ENCODE assay signal across 8 mouse cellular contexts in genomic region chr8:126975706-126976105, GRCm38 (mm10). TPM values are rescaled to one million over a fixed set of nuclear protein-coding genes. Genes with fewer than 3 reads are reported as not detected.
A peak's percentile ranks its signal among the peaks of the same experiment; 100 is the strongest.
DNase-seq lines count a peak whose midpoint lies in the region; ATAC-seq and TF ChIP-seq lines count a peak whose summit lies in the region.

No protein-coding gene starts in this region.

- TF ChIP-seq EP300 in lung, postnatal 0 days (IDR thresholded peaks at IDR 0.05): no peak

- H3K27ac ChIP-seq in layer of hippocampus, adult 2 months: no peak overlapping the region
- no peak overlapping the region for H3K27ac ChIP-seq in lung, postnatal 0 days (ENCODE audit: low read length)

- no peak overlapping the region for H3K4me3 ChIP-seq in layer of hippocampus, adult 2 months
- H3K4me3 ChIP-seq in lung, postnatal 0 days (ENCODE audit: low read depth, low read length): no peak overlapping the region

- WGBS in lung, postnatal 0 days: 16% methylated on average over 1 of the region's 1 CpGs

- TF ChIP-seq CTCF in layer of hippocampus, adult 2 months (conservative IDR thresholded peaks at IDR 0.05): peak; percentile 93
- peak; percentile 75 for TF ChIP-seq CTCF in lung, postnatal 0 days (IDR thresholded peaks at IDR 0.05)

- ATAC-seq in lung, postnatal 0 days: no peak

- H3K9me3 ChIP-seq in lung, postnatal 0 days (ENCODE audit: low read length): no peaks in the 10 kb centered on the region

- H3K4me1 ChIP-seq in lung, postnatal 0 days (ENCODE audit: insufficient read depth, low read depth, low read length): no peaks in the 10 kb centered on the region

- no peaks in the 10 kb centered on the region for H3K27me3 ChIP-seq in lung, postnatal 0 days (replicated peaks; ENCODE audit: insufficient read depth, low read length)

- peak; percentile 25 for DNase-seq in cerebellum, adult 18-20 months
- no peak for DNase-seq in cerebellum, postnatal 4 days (ENCODE audit: low spot score in 2 of 2)
- peak; percentile 34 to 41 for DNase-seq in layer of hippocampus, adult 2 months (ENCODE audit: low spot score in 2 of 2)
- no peak for DNase-seq in layer of hippocampus, postnatal 36 days
- peak; percentile 86 for DNase-seq in NIH3T3 (ENCODE audit: low read depth)
- peak; percentile 82 for DNase-seq in lung, postnatal 0 days (ENCODE audit: low spot score)
- no peak for DNase-seq in right cerebral cortex, postnatal 14 days
- DNase-seq in adrenal gland, adult 2 months: no peak

- H3K9ac ChIP-seq in lung, postnatal 0 days (replicated peaks; ENCODE audit: low read depth): no peak overlapping the region

- no peaks in the 10 kb centered on the region for H3K36me3 ChIP-seq in lung, postnatal 0 days (ENCODE audit: insufficient read depth, low read length)

- H3K4me2 ChIP-seq in lung, postnatal 0 days (replicated peaks; ENCODE audit: low read depth, low read length): no peak overlapping the region

RNA-seq across cellular contexts. Expression of gene Rbm34, which starts 4.8 kb away (rescaled TPM):
- 10 to 100 TPM; 12.1 to 12.9 TPM for total RNA-seq in layer of hippocampus, adult 2 months (2021)
- total RNA-seq in layer of hippocampus, postnatal 36 days (2021): 10 to 100 TPM; 10.7 to 12.4 TPM
- 15.5 and 18.9 TPM in 2 replicates for polyA plus RNA-seq in lung, postnatal 0 days (2015; fragmentation: Nextera tagmentation; extraction: Ambion mirVana)
- 10 to 100 TPM in 1 of 2 experiments, 1 to 10 TPM in 1; 9.2 to 12.1 TPM for total RNA-seq in adrenal gland, adult 2 months (2021)
- polyA plus RNA-seq in adrenal gland, adult 2 months (2012; rRNA removed): 3.0 and 5.0 TPM in 2 replicates

RNA-seq across cellular contexts. Expression of gene Tomm20, which starts 30.1 kb away (rescaled TPM):
- 100 to 1,000 TPM; 209 to 214 TPM for total RNA-seq in layer of hippocampus, adult 2 months (2021)
- 100 to 1,000 TPM; 206 to 209 TPM for total RNA-seq in layer of hippocampus, postnatal 36 days (2021)
- polyA plus RNA-seq in lung, postnatal 0 days (2015; fragmentation: Nextera tagmentation; extraction: Ambion mirVana): 138 and 155 TPM in 2 replicates
- 100 to 1,000 TPM; 171 to 206 TPM for total RNA-seq in adrenal gland, adult 2 months (2021)
- 1,002 and 1,582 TPM in 2 replicates for polyA plus RNA-seq in adrenal gland, adult 2 months (2012; rRNA removed)

Comparison
In these comparisons a context has a peak if more than half of its experiments do, and no peak if none do; other contexts are left out.
1. DNase-seq: peak in cerebellum, adult 18-20 months (2 of 2), layer of hippocampus, adult 2 months (2 of 2), NIH3T3 (single experiment) and lung, postnatal 0 days (single experiment); none in cerebellum, postnatal 4 days (0 of 2), layer of hippocampus, postnatal 36 days (0 of 2), right cerebral cortex, postnatal 14 days (single experiment) and adrenal gland, adult 2 months (single experiment).